Mouse (Mus musculus): ENCODE data around the gene Mettl26.

Mettl26 gene

DNA sequence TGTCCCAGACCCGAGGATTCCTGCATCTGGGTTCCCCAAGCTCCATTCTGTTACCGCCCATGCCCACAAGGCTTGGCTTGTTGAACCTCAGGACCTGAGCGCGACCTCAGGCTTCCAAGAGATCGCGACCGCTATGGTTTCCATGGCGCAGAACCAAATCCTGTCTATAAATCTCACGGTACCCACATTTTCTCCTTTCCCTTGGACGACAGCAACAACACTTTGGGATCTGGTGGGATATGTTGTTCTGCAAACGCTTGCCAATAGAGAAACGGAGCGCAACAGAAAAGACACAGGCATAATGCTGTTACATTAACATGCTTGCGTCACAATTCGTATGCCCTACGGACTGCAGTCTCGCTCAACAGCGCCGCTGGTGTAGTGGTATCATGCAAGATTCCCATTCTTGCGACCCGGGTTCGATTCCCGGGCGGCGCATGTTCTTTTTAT, at the start of gene Mettl26:
Gene Mettl26, plus strand, starts transcription at position 354 of the 450 bp plus-strand sequence.
- peak; percentile 88 for DNase-seq (ENCODE audit: low read depth)

- no peak for DNase-seq (ENCODE audit: low read depth)
Observed at GRCm38 (mm10) chr17:25825311-25825710, 49.6 kb upstream of the Mettl26 start.

- no peak for DNase-seq (ENCODE audit: low read depth)
Observed at GRCm38 (mm10) chr17:25825984-25826570, 48.8 kb upstream of the Mettl26 start.

DNA sequence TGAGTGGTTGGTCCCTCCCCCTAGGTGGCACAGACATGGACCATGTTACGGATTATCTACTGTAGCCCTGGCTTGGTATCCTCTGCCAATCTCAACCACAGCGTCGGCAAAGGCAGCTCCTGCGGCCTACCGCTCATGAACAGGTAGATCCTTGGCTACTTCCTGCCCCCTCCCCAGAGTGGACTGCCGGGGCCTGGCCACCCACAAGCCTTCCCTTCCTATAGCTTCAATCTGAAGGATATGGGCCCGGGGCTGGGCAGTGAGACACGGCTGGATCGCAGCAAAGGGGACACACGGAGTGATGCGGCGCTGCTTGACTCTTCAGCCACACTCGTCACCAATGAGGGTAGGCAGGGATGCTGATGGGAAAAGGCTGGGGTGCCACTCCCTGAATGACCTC, 47.9 kb upstream of the Mettl26 start:
- DNase-seq (ENCODE audit: low read depth) = no peak

DNA sequence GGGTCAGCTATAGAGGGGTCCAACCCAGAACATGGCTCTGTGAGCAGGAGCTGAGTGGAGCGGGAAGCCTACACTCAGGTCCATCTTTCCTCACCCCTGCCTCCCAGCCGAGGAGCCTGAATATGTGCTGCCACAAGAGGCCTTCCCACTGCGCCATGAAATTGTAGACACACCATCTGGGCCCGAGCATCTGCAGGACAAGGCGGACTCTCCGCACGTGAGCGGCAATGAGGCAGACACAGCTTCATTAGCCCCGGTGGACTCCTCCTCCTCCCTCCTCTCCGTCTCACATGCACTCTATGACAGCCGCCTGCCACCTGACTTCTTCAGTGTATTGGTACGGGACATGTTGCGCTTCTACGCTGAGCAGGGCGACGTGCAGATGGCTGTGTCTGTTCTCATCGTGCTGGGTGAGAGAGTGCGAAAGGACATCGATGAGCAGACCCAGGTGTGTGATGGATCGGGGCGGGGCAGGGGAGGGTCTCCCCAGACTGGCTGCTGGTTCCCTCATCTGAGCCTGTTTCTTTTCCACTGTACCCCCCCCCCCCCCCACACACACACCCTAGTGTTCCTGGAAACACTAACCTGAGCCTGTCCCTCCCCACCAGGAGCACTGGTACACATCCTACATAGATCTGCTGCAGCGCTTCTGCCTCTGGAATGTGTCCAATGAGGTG, 47.2 kb upstream of the Mettl26 start:
- no peak for DNase-seq (ENCODE audit: low read depth)

- DNase-seq (ENCODE audit: low read depth) = no peak
Observed at GRCm38 (mm10) chr17:25828223-25828594, 46.7 kb upstream of the Mettl26 start.

DNA sequence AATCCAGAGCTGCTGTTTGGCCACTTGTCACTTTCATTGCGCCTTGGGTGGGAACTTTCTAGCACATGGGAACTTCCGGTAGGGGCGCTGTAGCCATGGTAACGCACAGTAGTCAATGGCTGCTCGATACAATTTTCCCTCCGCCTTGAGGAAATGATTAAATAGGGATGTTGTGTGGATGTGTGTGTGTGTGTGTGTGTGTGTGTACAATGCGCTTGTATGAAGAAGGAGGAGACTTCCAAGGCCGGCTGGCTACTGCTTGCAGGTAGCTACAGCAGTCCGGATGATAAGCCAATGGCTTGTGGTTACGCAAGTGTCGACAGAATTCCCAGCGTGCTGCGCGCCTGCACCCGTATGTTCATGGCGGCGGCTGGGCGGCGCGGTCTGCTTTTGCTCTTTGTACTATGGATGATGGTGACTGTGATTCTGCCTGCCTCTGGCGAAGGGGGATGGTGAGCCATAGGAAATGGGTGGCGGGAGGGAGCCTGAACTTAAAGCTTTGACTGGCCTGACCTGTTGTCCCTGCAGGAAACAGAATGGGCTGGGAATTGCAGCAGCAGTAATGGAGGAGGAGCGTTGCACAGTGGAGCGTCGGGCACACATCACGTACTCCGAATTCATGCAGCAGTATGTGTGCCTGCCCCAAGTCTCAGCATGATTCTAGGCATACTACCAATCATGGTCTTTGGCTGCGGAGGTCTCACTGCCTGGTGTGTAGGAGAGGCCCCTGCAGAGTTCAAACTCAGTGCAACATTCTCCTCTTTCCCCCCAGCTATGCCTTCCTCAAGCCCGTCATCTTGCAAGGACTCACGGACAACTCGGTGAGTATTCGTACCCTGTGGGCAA, 45.9 kb upstream of the Mettl26 start, which contains the start of gene Jmjd8:
Gene Jmjd8, plus strand, starts transcription at position 156 of the 846 bp plus-strand sequence.
- DNase-seq (ENCODE audit: low read depth) = peak; percentile 67

DNA sequence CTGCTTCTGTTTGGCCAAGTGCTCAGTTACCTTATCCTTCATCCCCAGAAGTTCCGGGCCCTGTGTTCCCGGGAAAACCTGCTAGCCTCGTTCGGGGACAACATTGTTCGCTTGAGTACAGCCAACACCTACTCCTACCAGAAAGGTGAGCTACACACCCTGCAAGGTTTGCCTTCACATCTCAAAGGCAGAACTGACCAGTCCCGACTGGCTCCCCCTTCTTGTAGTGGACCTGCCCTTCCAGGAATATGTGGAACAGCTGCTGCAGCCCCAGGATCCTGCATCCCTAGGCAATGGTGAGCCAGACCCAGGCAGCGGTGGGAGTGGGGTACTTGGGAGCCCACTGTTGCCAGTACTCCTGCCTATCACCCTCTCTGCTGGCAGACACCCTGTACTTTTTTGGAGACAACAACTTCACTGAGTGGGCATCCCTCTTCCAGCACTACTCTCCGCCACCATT, 45.3 kb upstream of the Mettl26 start:
- no peak for DNase-seq (ENCODE audit: low read depth)

- DNase-seq (ENCODE audit: low read depth) = no peak
Observed at GRCm38 (mm10) chr17:25830200-25830753, 44.6 kb upstream of the Mettl26 start.

GRCm38 (mm10) chr17:25830806-25831431, 44.0 kb upstream of the Mettl26 start:
- DNase-seq (ENCODE audit: low read depth) = no peak

- DNase-seq (ENCODE audit: low read depth) = no peak
Observed at GRCm38 (mm10) chr17:25831451-25832281, 43.2 kb upstream of the Mettl26 start.

DNA sequence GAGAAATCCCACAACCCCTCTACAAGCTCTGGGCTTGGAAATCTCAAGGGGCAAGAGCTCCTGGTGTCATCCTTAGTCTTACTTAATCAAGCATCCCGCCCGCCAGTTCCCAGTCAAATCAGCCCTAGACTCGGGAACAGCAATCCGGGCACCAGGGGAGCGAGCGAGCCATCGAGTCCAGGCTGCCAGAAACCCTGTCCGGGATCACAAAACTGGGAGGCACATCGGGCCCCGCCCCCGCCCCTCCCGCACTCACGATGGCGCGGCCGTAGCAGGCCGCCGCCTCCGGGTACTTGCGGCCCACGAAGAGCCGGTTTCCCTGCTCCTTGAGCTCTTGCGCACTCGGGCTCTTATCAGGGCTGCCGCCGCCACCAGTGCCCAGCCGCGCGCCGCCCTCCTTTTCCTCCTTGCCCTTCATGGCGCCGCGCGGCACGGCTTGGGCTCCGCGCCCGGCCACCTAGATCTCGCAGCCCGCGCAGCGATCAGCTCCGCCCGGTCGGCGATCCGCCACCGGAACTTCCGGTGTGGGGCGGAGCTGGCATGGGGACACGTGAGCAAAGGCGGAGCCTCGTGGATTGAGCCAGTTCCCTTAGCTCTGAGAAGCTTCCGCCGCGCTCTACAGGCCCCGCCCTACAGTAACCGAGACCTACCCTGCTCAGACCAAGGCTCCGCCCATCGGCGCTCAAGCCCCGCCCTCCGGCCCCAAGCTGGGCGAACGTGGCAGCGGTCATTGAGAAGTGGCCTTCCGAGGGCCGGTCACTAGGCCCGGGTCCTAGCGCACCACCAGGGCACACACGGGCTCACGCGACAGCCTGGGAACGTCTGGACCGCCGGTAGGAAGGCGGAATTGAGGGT, 42.2 kb upstream of the Mettl26 start:
- peak; percentile 97 for DNase-seq (ENCODE audit: low read depth)

DNA sequence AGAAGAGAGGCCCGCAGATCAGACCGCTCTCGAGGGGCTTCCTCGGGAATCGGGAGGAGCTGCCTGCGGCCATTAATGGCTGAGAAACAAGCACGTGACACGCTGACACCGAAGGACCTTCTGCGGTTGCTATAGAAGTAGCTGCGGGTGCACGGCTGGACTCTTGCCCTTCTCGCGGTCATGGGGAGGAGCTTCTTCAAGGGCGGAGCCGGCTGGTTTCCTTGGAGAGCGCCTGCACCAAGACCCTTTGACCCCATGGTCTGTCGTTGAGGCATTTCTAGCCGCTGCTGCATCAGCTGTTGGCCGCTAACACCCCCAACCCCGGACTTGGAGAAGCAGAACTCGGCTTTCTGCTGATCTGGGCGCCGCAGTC, 41.6 kb upstream of the Mettl26 start, which contains the start of gene Stub1:
Gene Stub1, minus strand, starts transcription at position 114 of the 373 bp plus-strand sequence.
- peak; percentile 64 for DNase-seq (ENCODE audit: low read depth)

- DNase-seq (ENCODE audit: low read depth) = no peak
Observed at GRCm38 (mm10) chr17:25833961-25834594, 40.8 kb upstream of the Mettl26 start.

DNA sequence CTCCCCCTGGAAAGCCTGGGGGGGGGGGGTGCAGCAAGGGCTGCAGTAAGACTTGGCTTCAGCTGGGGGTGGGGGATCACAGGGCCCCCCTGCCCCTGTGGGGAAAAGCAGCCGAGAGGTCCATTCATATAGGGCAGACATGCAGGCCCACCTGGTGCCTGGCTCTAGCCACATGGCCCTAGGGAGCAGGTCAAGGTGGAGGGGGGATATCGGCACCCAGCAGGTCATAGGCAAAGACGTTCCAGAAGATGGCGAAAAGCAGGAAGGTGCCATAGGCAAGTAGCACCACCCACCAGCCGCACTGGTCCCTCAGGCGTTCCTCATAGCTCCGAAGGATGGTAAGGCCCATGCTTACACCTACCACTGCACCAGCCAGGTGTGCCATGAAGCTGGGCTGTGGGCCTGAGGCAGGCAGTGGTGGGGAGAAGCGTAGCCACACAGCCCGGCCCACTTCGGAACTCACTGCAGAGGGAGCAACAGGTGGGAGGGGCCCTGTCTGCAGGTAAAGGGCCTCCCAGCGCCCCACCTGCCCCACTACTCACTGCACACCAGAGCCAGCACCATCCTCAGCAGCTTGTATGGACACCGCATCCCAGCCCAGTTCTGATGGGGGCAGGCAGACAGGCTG, 40.2 kb upstream of the Mettl26 start:
- no peak for DNase-seq (ENCODE audit: low read depth)

DNA sequence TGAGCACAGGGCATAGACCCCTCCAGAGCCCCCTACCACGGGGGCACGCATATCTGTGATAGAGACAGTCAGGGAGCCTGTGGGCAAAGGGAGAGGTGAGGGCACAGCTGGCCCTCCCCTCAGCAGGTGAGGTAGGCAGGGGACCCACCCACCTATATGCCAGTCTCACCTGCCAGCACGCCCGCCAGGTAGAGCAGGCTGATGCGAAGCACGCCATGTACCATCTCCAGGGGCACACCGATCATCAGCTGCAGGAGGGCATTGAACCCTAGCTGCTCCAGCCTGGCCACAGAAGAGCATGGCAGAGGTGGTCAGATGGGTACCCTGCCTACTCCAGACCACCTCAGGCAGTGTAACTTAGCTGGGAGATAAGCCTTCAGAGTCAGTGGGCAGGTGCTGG, 39.6 kb upstream of the Mettl26 start:
- no peak for DNase-seq (ENCODE audit: low read depth)

- no peak for DNase-seq (ENCODE audit: low read depth)
Observed at GRCm38 (mm10) chr17:25835816-25836215, 39.1 kb upstream of the Mettl26 start.

- DNase-seq (ENCODE audit: low read depth) = no peak
Observed at GRCm38 (mm10) chr17:25836397-25837075, 38.3 kb upstream of the Mettl26 start.

DNA sequence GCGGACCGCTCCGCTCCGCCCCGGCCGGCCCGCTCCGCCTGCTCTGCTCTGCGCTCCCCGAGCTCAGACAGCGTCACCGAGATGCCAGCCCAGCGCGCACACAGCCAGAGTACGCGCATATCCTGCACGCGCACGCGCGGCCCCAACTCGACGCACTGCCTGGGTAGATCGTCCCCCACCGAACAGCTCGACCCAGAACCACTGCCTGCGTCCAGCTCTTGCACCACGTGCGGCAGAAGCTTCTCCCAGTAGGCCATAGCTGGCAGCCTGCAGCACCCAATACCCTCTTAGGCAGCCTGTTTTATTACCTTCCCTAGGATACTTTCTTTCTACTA, 37.8 kb upstream of the Mettl26 start, which contains the start of gene Rhbdl1:
Gene Rhbdl1, minus strand, starts transcription at position 220 of the 335 bp plus-strand sequence.
- DNase-seq (ENCODE audit: low read depth) = no peak

Measured in c-Kit-positive CD71-negative TER-119-negative erythroid progenitor cells, embryonic 14.5 days (primary cell).